Mouse (Mus musculus) cerebellum, adult 2 months (tissue): ENCODE measurements around the gene Mthfsd. TPM values are rescaled to one million over a fixed set of nuclear protein-coding genes. Genes with fewer than 3 reads are reported as not detected.

Experiments used
- DNase-seq, 2 experiments: peaks; one replicate each; pipeline ENCODE4 v3.0.0; 2021
- H3K27ac ChIP-seq: fragments of 200-500 bp; 2 replicates; pipeline ENCODE4 v1.5.1; 2012; ENCODE audit warnings: low read length, control low read depth, inconsistent platforms; ENCODE audit not compliant: insufficient read depth
- H3K27me3 ChIP-seq: fragments of 200-500 bp; 2 replicates; pipeline ENCODE4 v1.6.1; 2012; ENCODE audit warnings: inconsistent platforms, mild to moderate bottlenecking, low read length, moderate library complexity; ENCODE audit not compliant: control insufficient read depth, insufficient read depth
- H3K4me1 ChIP-seq: fragments of 200-500 bp; 2 replicates; pipeline ENCODE4 v1.6.1; 2011; ENCODE audit warnings: low read length; ENCODE audit not compliant: control insufficient read depth, insufficient read depth
- H3K4me3 ChIP-seq: fragments of 200-500 bp; replicated peaks from 2 replicates; pipeline ENCODE3; 2011; ENCODE audit warnings: mild to moderate bottlenecking, low read depth, low read length, control low read depth; ENCODE audit not compliant: insufficient read depth
- CTCF ChIP-seq: fragments of 200-500 bp; IDR thresholded peaks from 2 replicates; pipeline ENCODE4 v1.5.1; 2011; ENCODE audit warnings: low read depth, mild to moderate bottlenecking, control low read depth, low read length, moderate library complexity, borderline replicate concordance; ENCODE audit not compliant: insufficient read depth
- POLR2A ChIP-seq: fragments of 200-500 bp; IDR thresholded peaks from 2 replicates; pipeline ENCODE4 v1.6.1; 2011; ENCODE audit warnings: low read length, control low read depth, borderline replicate concordance; ENCODE audit not compliant: insufficient read depth
- WGBS: fragments of 180-500 bp; shearing (Covaris S2); methylation state at CpG from one replicate; pipeline ENCODE4 v1.1.7; 2018; 5-methylcytosine and 5-hydroxymethylcytosine counted together
- polyA plus RNA-seq: library from polyadenylated mRNA; depleted of rRNA; stranded (reverse); fragments of >200 nt; gene quantifications from 2 replicates; pipeline ENCODE4 v1.2.3, GENCODE M21; 2012

The Mthfsd gene
- polyA plus RNA-seq, 1 experiment = 119 TPM

DNA sequence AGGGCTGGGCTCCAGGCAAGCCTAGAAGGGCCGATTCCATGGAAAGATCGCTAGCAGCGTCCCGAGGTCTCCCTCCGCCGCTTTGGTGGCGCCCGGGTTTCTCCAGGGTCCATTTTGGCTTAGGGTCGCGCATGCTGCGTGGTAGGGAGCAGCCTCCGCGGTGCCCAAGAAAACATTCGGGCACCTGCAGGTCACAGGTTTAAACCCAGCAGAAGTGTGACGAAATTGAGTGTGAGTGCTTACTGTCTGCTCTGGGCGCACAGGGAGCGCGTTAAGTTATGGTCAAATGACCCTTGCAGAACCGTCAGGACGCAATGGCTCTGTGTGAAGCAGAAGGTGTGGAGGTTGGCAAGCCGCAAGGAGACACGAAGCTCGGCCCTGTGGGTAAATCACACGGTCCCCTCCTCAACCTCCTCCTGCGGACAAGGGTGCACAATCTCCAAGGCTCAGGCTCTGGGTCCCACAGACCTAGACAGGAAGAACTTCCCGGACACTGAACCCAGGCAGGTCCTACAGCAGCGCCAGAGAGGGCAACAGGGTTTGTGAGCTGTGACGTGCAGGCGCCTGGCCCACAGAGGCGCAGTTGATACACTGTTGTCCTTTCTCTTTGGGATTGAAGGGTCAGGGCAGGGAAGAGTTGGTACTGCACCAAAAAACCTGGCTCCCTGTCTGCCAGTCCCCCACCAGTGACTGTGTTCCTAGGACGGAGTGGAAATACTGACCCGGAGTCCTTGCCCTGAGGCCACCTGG is 18.4 kb downstream of the Mthfsd start:
- peaks cover 4% of the 10 kb centered on the region; the same call in 1 of the 2 replicates for H3K27me3 ChIP-seq
- no peak for TF ChIP-seq POLR2A
- no peak for TF ChIP-seq CTCF
- WGBS = 4% methylated on average over 32 of the region's 32 CpGs

DNA sequence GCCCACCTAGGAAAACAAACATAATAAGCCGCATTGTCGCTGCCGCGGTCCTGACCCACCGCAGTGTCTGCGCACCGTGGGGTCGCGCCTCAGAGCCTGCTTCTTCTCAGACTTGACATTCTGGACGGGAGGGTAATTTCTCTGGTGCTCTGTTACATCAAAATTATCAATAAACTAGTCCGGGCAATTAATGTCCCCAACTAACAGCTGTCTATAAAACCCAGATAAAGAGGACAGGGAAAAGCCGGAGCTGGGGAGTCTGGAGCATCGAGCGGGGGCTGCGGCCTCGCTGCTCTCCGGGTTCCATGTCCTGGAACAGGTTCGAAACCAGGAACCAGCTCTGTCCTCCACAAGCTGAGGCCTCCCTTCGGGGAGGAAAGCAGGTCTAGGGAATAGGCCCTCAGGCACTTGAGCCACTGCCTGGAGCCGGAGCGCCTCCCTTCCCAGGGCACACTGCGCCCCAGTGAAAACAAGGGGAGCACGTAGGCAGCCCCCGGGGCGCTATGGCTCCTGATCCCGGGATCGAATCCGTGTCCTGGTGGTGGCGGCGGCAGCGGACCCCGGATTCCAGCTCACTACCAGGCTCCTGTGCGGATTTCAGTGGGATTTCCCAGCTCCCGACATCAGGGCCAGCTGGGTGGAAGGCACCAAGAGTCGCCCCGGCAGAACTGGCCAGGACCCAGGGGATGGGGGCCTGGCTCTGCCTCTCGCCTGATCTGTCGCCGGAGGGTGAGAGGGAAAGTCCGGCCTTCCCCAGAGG is 19.1 kb downstream of the Mthfsd start:
- Histone ChIP-seq H3K4me1 (peaks cover 2% of the 10 kb centered on the region; the same call in 1 of the 2 replicates), H3K4me3 (no peak overlapping the region), H3K27ac (no peak overlapping the region), H3K27me3 (peaks cover 5% of the 10 kb centered on the region; the same call in 1 of the 2 replicates)
- 5% methylated on average over 40 of the region's 40 CpGs for WGBS
- TF ChIP-seq CTCF = no peak
- DNase-seq = no peak

More for the DNA sequence above, 18.4 kb downstream of the Mthfsd start:
- Histone ChIP-seq H3K4me1 (peaks cover 2% of the 10 kb centered on the region; the same call in 1 of the 2 replicates), H3K4me3 (no peak overlapping the region), H3K27ac (no peak overlapping the region)
- no peak for DNase-seq

DNA sequence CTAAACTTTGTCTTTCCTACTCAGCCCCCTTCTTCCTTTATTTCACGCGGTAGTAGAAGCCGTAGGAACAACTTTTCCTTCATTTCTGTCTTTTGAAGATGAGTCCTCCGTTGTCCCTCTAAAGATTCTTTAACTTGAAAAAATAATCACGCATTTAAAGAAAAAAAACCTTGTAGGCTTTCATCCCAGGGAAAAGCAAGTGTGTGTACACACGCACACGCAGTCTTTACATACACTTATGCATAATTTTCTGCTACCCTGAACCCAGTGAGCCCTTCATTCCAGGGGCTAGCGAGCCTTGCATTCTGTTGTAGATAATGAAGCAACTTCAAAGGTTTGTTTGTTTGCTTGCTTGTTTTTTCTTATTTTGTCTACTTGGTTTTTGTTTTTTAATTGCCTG is 19.9 kb downstream of the Mthfsd start:
- no peak overlapping the region for H3K27ac ChIP-seq
- 6% methylated on average over 8 of the region's 8 CpGs for WGBS

DNA sequence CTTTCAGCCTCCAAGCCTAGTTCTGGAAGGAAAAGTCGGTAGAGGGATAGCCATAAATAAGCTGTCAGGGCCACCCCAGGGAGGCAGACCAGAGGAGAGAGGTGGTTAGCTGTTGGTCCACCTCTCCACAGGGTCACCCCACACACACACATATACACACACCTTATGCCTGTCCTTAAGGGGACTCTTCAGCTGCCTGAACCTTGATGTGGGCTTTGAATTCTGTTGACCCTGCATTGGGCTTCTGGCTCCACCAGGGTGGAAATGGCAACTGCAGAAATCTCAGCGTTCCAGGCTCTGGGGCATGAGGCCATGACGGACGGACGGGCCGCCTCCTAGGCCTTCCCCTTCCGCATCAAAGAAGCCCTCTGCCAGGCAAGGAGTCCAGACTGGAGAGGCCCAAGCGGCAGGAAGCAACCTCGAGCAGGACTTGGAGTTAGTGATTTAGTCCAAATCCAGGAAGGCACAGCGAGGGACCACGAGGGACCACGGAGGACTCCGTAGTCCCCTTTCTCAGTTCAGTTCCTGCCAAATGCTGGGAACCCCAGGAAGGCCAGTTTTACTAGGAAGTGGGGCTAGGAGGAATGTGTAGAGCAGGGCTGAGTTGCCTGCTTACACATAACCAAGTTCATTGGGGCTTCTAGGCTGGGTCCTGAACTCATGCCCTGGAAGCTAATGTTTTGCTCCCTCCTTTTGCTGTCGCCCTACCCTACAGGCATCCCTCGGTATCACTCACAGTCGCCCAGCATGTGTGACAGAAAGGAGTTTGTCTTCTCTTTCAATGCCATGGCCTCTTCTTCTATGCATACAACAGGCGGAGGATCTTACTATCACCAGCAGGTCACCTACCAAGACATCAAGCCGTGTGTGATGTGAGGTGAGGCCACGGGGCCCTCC is 21.9 kb downstream of the Mthfsd start:
- Histone ChIP-seq H3K27me3 (peaks cover 10% of the 10 kb centered on the region; the same call in 1 of the 2 replicates), H3K27ac (no peak overlapping the region), H3K4me3 (no peak overlapping the region), H3K4me1 (no peaks in the 10 kb centered on the region)
- no peak for DNase-seq
- TF ChIP-seq CTCF = no peak
- no peak for TF ChIP-seq POLR2A
- WGBS = 34% methylated on average over 19 of the region's 19 CpGs

More for the DNA sequence above, 19.9 kb downstream of the Mthfsd start:
- no peak for DNase-seq
- TF ChIP-seq CTCF (no peak), POLR2A (no peak)
- Histone ChIP-seq H3K27me3 (peaks cover 7% of the 10 kb centered on the region; the same call in 1 of the 2 replicates), H3K4me3 (no peak overlapping the region), H3K4me1 (peaks cover 2% of the 10 kb centered on the region; the same call in 1 of the 2 replicates)

DNA sequence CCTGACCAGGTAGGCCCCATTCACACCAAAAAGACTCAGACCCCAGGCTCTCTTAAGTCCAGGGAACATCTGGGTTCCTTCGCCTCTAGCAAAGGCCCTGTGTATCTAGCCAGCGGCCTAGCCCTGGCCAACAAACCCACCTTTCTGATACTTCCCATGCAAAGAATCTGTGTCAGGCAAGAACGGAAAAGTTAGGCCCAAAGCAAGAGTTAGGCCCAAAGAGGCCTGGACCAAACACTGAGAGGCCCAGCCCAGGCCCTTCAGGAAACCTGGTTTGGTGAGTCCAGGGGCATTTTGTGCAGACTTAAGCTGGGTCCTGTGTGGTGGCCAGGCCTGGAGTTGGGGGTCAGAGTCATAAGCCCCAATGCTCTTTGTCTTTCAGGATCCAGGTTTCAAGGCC is 22.6 kb downstream of the Mthfsd start:
- no peak for DNase-seq
- Histone ChIP-seq H3K27me3 (peaks cover 12% of the 10 kb centered on the region; the same call in 1 of the 2 replicates), H3K4me3 (no peak overlapping the region), H3K27ac (no peak overlapping the region), H3K4me1 (no peaks in the 10 kb centered on the region)
- 76% methylated on average over 3 of the region's 3 CpGs for WGBS
- TF ChIP-seq POLR2A (no peak), CTCF (no peak)

DNA sequence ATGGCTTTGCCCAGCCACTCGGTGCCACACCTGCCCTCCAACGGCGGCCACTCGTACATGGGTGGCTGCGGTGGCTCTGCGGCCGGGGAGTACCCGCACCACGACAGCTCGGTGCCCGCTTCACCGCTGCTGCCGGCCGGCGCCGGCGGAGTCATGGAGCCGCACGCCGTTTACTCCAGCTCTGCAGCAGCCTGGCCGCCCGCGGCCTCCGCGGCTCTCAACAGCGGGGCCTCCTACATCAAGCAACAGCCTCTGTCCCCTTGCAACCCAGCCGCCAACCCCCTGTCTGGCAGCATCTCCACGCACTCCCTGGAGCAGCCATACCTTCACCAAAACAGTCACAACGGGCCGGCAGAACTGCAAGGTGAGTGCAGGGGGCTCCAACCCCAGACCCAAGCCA is 23.2 kb downstream of the Mthfsd start:
- 7% methylated on average over 30 of the region's 30 CpGs for WGBS
- no peaks in the 10 kb centered on the region for H3K4me1 ChIP-seq

More for the DNA sequence above, 23.2 kb downstream of the Mthfsd start:
- TF ChIP-seq POLR2A (no peak), CTCF (no peak)
- DNase-seq = no peak
- H3K4me3 ChIP-seq = no peak overlapping the region
- H3K27ac ChIP-seq = no peak overlapping the region
- H3K27me3 ChIP-seq = peaks cover 12% of the 10 kb centered on the region; the same call in 1 of the 2 replicates
